ENCODE assay signal across 12 mouse cellular contexts in the genomic region with DNA sequence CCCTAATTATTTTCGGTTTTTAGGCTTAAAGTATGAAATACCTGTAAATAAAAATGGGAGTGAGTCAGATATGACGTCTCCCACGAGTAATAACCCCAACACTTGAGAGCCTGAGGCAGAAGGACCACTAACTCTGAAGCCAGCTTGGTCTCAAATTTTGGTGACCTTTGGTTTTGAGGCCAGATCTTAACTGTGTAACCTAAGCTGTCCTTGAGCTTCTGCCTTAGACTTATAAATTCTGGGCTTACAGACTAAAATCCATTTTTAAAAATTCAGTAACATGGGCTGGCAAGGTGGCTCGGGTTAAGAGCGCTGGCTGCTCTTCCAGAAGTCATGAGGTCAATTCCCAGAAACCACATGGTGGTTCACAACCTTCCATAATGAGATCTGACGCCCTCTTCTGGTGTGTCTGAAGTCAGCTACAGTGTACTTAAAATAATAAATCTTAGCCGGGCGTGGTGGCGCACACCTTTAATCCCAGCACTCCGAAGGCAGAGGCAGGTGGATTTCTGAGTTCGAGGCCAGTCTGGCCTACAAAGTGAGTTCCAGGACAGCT. TPM values are rescaled to one million over a fixed set of nuclear protein-coding genes. Genes with fewer than 3 reads are reported as not detected.
DNase-seq lines count a peak whose midpoint lies in the region; ATAC-seq and TF ChIP-seq lines count a peak whose summit lies in the region.
"Had no signal": no experiment of that assay in that cellular context is flagged by ENCODE, and none has a peak within 500 bp of the region (broad histone marks: within the 10 kb centered on the region; RNA-seq: fewer than 3 reads in every experiment).

No protein-coding gene starts in this region.

- H3K4me1 ChIP-seq in kidney, embryonic 15.5 days = peaks cover 29% of the 10 kb centered on the region
- peaks cover 1% of the 10 kb centered on the region for H3K4me1 ChIP-seq in ES-Bruce4 (ENCODE audit: control insufficient read depth, insufficient read depth, low read length)
- H3K4me1 ChIP-seq in liver, embryonic 15.5 days (replicated peaks) = peaks cover 78% of the 10 kb centered on the region

- no peak for DNase-seq in kidney, postnatal 14 days
- peak; percentile 56 for DNase-seq in c-Kit-positive CD71-positive TER-119-negative erythroid progenitor cells, embryonic 14.5 days (ENCODE audit: low read depth)
- no peak for DNase-seq in natural killer cell, adult 2 months (ENCODE audit: low spot score in 2 of 2)
- no peak for DNase-seq in cerebellum, adult 11-12 months
- DNase-seq: lung, adult 2 months had no signal

- H3K27ac ChIP-seq in kidney, embryonic 15.5 days = no peak overlapping the region
- peak overlapping the region; percentile 89 for H3K27ac ChIP-seq in ES-Bruce4 (ENCODE audit: insufficient read depth, low read length)
- H3K27ac ChIP-seq in liver, embryonic 15.5 days (replicated peaks) = peak overlapping the region; percentile 99
- H3K27ac ChIP-seq: neural tube, embryonic 12.5 days had no signal

- peak; percentile 7 for TF ChIP-seq CTCF in ES-Bruce4 (IDR thresholded peaks at IDR 0.05; ENCODE audit: low read depth, low read length)

- no peaks in the 10 kb centered on the region for H3K36me3 ChIP-seq in kidney, embryonic 15.5 days
- H3K36me3 ChIP-seq in ES-Bruce4 (ENCODE audit: control insufficient read depth, insufficient read depth, low read length, poor library complexity, severe bottlenecking) = peaks cover 5% of the 10 kb centered on the region; the same call in 1 of the 2 replicates
- no peaks in the 10 kb centered on the region for H3K36me3 ChIP-seq in liver, embryonic 15.5 days (replicated peaks)
- H3K36me3 ChIP-seq: neural tube, embryonic 12.5 days had no signal

- TF ChIP-seq POLR2A in ES-Bruce4 (IDR thresholded peaks at IDR 0.05; ENCODE audit: insufficient read depth, low read length) = no peak

- no peaks in the 10 kb centered on the region for H3K9me3 ChIP-seq in kidney, embryonic 15.5 days (replicated peaks)
- no peaks in the 10 kb centered on the region for H3K9me3 ChIP-seq in ES-Bruce4 (replicated peaks; ENCODE audit: control insufficient read depth, insufficient read depth, low read length, poor library complexity, severe bottlenecking)
- no peaks in the 10 kb centered on the region for H3K9me3 ChIP-seq in liver, embryonic 15.5 days (replicated peaks)
- H3K9me3 ChIP-seq: neural tube, embryonic 12.5 days had no signal

- ATAC-seq in kidney, embryonic 15.5 days (replicated peaks; ENCODE audit: low FRiP score) = no peak
- ATAC-seq in liver, embryonic 15.5 days (ENCODE audit: insufficient read depth) = no peak

- no peak for TF ChIP-seq EP300 in ES-Bruce4 (IDR thresholded peaks at IDR 0.05; ENCODE audit: insufficient read depth, low read depth, low read length)

- H3K9ac ChIP-seq in kidney, embryonic 15.5 days = no peak overlapping the region
- H3K9ac ChIP-seq in ES-Bruce4 (ENCODE audit: low read depth, poor library complexity, severe bottlenecking) = peak overlapping the region; percentile 92
- H3K9ac ChIP-seq in liver, embryonic 15.5 days = peak overlapping the region; percentile 89
- H3K9ac ChIP-seq: neural tube, embryonic 12.5 days had no signal

- peaks cover 98% of the 10 kb centered on the region for H3K27me3 ChIP-seq in kidney, embryonic 15.5 days
- H3K27me3 ChIP-seq in ES-Bruce4 (ENCODE audit: control insufficient read depth, insufficient read depth, low read length, poor library complexity, severe bottlenecking) = no peaks in the 10 kb centered on the region
- H3K27me3 ChIP-seq in liver, embryonic 15.5 days = 0 out of 2 replicates have a peak, but pooled peaks cover 7% of the 10 kb centered on the region

- WGBS in kidney, embryonic 15.5 days = 42% methylated on average over 11 of the region's 11 CpGs
- 34% methylated on average over 11 of the region's 11 CpGs for WGBS in liver, embryonic 15.5 days (ENCODE audit: insufficient replicate concordance)

- H3K4me2 ChIP-seq in kidney, embryonic 15.5 days = peak overlapping the region; percentile 95
- H3K4me2 ChIP-seq in liver, embryonic 15.5 days = peak overlapping the region; percentile 88

- peak overlapping the region; percentile 51 for H3K4me3 ChIP-seq in kidney, embryonic 15.5 days (replicated peaks)
- peak overlapping the region; percentile 89 for H3K4me3 ChIP-seq in ES-Bruce4 (ENCODE audit: low read depth, low read length)
- peak overlapping the region; percentile 71 for H3K4me3 ChIP-seq in liver, embryonic 15.5 days (replicated peaks)

RNA-seq across cellular contexts. Expression of a gene that starts 1.5 kb away (rescaled TPM):
- 163 and 178 TPM in 2 replicates for polyA plus RNA-seq in kidney, embryonic 15.5 days (2015; fragmentation: Nextera tagmentation; extraction: Ambion mirVana)
- 1,296 and 1,384 TPM in 2 replicates for polyA plus RNA-seq in ES-Bruce4 (2011; ENCODE audit: insufficient read depth, insufficient read length, low read depth, missing spikeins)
- 1,256 and 1,483 TPM in 2 replicates for polyA plus RNA-seq in liver, embryonic 15.5 days (2015; fragmentation: Nextera tagmentation; extraction: Ambion mirVana)

RNA-seq across cellular contexts. Expression of a gene that starts 5.0 kb away (rescaled TPM):
- polyA plus RNA-seq in kidney, embryonic 15.5 days (2015; fragmentation: Nextera tagmentation; extraction: Ambion mirVana) = 519 and 582 TPM in 2 replicates
- 867 and 876 TPM in 2 replicates for polyA plus RNA-seq in ES-Bruce4 (2011; ENCODE audit: insufficient read depth, insufficient read length, low read depth, missing spikeins)
- 5,156 and 5,724 TPM in 2 replicates for polyA plus RNA-seq in liver, embryonic 15.5 days (2015; fragmentation: Nextera tagmentation; extraction: Ambion mirVana)

RNA-seq across cellular contexts. Expression of a gene that starts 21.5 kb away (rescaled TPM):
- 2.9 and 7.1 TPM in 2 replicates for polyA plus RNA-seq in kidney, embryonic 15.5 days (2015; fragmentation: Nextera tagmentation; extraction: Ambion mirVana)
- polyA plus RNA-seq in ES-Bruce4 (2011; ENCODE audit: insufficient read depth, insufficient read length, low read depth, missing spikeins) = 3.9 and 5.4 TPM in 2 replicates
- 0.24 TPM in 1 of 2 replicates, not detected in the other for polyA plus RNA-seq in liver, embryonic 15.5 days (2015; fragmentation: Nextera tagmentation; extraction: Ambion mirVana)

RNA-seq across cellular contexts. Expression of a gene that starts 36.9 kb away (rescaled TPM):
- not detected in 2 replicates for polyA plus RNA-seq in kidney, embryonic 15.5 days (2015; fragmentation: Nextera tagmentation; extraction: Ambion mirVana)
- polyA plus RNA-seq in ES-Bruce4 (2011; ENCODE audit: insufficient read depth, insufficient read length, low read depth, missing spikeins) = 3.0 TPM in 1 of 2 replicates, not detected in the other
- 0.81 and 1.2 TPM in 2 replicates for polyA plus RNA-seq in liver, embryonic 15.5 days (2015; fragmentation: Nextera tagmentation; extraction: Ambion mirVana)
- polyA plus RNA-seq: heart, embryonic 14.5 days; kidney, embryonic 14.5 days; neural tube, embryonic 12.5 days; urinary bladder, adult 2 months had no signal

RNA-seq across cellular contexts. Expression of a gene that starts 40.4 kb away (rescaled TPM):
- 89.6 and 91.6 TPM in 2 replicates for polyA plus RNA-seq in kidney, embryonic 15.5 days (2015; fragmentation: Nextera tagmentation; extraction: Ambion mirVana)
- polyA plus RNA-seq in ES-Bruce4 (2011; ENCODE audit: insufficient read depth, insufficient read length, low read depth, missing spikeins) = 104 and 106 TPM in 2 replicates
- polyA plus RNA-seq in liver, embryonic 15.5 days (2015; fragmentation: Nextera tagmentation; extraction: Ambion mirVana) = 39.4 and 41.7 TPM in 2 replicates
